Mouse (Mus musculus) left cerebral cortex, adult 18-20 months (tissue): ENCODE measurements around the gene Nfic. TPM values are rescaled to one million over a fixed set of nuclear protein-coding genes. Genes with fewer than 3 reads are reported as not detected.
"Not testable (repeated sequence)": the region's sequence is repeated elsewhere in the genome, so short reads cannot be mapped to it uniquely, and the experiment has no call there.

Experiments used
- DNase-seq, 2 experiments: peaks; one replicate each; pipeline ENCODE4 v3.0.0; 2021 to 2022; ENCODE audit warnings: low spot score in 2 of 2, mixed read lengths in 1 of 2
- total RNA-seq, 2 experiments: library from RNA; stranded (reverse); gene quantifications; 2 replicates each; pipeline ENCODE4 v1.2.3; 2021

The Nfic gene
- total RNA-seq, 2 experiments from 2014 or later, result 84.7 to 91.7 TPM

GRCm38 (mm10) chr10:81461673-81462414 lies 6.4 kb upstream of the Nfic start:
- peak; percentile 1 to 7 for DNase-seq

- peak in 1 of 2 experiments; percentile 1 for DNase-seq
Observed at GRCm38 (mm10) chr10:81460951-81461350, 5.5 kb upstream of the Nfic start.

DNA sequence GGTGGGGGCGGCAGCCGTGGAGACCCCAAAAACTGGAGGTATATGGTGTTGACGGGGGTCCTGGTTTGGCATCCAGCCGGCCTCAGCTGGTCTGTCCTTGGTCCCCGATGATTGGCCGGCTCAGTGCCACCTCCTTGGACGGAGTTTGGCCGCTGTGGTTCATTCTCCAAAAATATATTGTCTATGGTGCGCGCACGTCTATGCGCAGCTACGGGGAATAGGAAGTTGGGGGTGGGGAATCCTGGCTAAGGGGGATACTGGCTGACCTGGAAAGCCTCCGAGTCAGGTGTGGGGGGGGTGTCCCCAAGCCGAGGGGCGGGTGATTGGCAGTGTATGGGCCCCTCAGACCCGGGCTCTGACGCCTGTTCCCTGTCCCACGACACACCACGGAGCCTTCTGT lies 5.0 kb upstream of the Nfic start:
- no peak for DNase-seq

- DNase-seq, result no peak
Observed at GRCm38 (mm10) chr10:81459399-81459798, 4.0 kb upstream of the Nfic start.

- DNase-seq, result peak in 1 of 2 experiments; percentile 1
Observed at GRCm38 (mm10) chr10:81458267-81458666, 2.8 kb upstream of the Nfic start.

DNA sequence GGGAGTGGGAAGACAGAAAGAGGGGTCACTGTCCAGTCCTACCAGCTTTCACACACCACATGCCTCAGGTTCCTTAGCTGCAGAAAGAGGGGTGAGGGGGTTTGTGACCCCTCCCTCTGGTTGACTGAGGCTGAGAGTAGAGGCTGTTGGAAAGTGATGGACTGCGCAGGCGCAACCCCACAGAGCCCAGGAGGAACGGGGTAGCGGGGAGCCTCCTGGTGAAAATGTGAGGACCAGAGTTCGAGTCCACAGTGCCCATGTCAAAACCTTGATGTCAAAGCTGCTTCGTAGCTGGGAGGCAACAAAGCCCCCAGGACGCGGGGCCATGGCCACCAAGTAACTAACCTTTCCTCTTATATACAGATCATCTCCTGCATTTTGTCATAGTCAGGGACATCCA lies 2.2 kb upstream of the Nfic start:
- peak in 1 of 2 experiments; percentile 1 for DNase-seq

GRCm38 (mm10) chr10:81456983-81457563 lies 1.6 kb upstream of the Nfic start:
- DNase-seq, result peak in 1 of 2 experiments; percentile 1

DNA sequence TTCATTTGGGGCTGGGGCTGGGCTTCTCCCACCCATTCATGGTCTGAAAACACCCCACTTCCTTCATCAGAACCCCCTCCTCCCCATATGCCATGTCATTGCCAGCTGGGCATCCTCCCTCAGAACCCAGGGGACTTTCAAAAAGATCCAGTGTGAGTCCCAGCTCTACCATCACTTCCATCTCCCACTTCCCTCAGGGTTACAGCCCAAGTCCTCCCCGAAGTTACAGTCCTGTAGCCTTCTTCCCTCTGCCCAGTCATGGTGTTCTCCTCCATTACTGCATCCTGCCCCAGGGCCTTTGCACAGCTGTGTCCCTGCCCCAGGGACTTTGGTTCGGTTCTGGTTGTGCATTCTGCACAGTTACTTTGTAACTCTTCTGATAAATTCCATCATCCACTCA lies 1.3 kb downstream of the Nfic start:
- DNase-seq, result peak in 1 of 2 experiments; percentile 1

DNA sequence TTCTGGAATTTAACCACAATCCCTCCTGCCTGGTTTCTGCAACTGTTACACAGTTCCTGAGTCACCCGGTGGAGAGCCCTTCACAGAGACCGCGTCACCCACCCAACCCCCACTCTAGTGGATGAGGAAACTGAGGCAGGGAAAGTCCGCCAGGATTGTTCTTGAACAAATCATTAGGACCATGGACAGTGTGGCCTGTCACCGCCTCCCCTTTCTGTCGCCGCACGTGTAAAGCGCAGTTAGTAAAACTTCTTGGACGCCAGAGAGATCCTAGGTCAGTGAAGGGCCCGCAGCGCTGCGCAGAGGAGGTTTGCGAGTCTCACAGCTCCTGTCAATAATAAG lies 2.5 kb downstream of the Nfic start:
- no peak for DNase-seq

GRCm38 (mm10) chr10:81452237-81452946 lies 3.0 kb downstream of the Nfic start:
- peak; percentile 5 to 9 for DNase-seq

DNA sequence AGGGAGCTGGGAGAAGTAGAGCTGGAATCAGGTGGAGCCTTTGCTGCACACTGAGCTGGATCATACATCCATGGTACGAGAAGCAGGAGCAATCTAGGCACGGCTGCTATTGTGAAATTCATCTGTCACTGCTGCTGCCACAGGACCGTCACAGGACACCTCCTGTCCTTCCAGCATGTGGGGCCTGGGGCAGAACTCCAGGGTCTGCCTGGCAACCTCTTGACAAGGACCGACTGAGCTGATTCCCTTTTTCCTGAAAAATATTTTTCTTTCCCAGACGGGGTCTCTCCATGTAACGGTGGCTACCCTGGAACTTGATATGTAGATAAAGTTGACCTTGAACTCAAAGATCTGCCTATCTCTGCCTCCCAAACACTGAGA lies 4.1 kb downstream of the Nfic start:
- no peak for DNase-seq

GRCm38 (mm10) chr10:81450641-81451364 lies 4.6 kb downstream of the Nfic start:
- peak; percentile 1 for DNase-seq

DNA sequence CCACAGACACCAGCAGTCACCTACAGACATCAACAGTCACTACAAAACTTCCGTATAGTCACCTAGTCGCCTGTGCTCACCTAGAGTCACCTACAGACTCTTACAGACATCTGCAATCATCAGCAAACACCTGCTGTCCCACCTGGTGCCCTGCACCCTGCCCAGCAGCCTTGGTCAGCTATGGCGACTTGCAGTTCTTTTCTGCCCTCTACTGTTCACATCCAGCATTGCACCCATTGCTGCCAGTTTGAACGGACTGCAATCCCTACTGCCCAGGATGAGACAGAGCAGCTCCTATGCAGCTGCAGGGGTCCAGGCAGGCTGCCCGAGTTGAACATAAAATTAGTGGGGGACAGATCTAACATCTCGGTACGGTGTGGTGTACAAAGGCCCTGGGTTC lies 5.3 kb downstream of the Nfic start:
- peak; percentile 80 to 92 for DNase-seq

DNA sequence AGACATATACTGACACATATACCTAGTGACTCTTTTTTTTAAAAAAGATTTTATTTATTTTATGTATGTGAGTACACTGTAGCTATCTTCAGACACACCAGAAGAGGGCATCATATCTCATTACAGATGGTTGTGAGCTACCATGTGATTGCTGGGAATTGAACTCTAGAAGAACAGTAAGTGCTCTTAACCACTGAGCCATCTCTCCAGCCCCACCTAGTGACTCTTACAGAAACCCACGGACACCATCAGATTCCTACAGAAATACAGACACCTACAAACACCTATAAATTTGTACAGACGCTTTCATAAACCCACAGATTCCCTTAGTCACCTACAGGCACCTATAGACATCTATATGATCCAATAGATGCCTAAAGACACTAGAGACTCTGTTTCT lies 9.9 kb downstream of the Nfic start:
- not testable (repeated sequence) for DNase-seq

GRCm38 (mm10) chr10:81441019-81441418 lies 14.4 kb downstream of the Nfic start:
- DNase-seq, result no peak

GRCm38 (mm10) chr10:81435436-81435835 lies 20.0 kb downstream of the Nfic start:
- DNase-seq, result peak; percentile 65 to 67

GRCm38 (mm10) chr10:81434361-81435263 lies 20.8 kb downstream of the Nfic start:
- no peak for DNase-seq

DNA sequence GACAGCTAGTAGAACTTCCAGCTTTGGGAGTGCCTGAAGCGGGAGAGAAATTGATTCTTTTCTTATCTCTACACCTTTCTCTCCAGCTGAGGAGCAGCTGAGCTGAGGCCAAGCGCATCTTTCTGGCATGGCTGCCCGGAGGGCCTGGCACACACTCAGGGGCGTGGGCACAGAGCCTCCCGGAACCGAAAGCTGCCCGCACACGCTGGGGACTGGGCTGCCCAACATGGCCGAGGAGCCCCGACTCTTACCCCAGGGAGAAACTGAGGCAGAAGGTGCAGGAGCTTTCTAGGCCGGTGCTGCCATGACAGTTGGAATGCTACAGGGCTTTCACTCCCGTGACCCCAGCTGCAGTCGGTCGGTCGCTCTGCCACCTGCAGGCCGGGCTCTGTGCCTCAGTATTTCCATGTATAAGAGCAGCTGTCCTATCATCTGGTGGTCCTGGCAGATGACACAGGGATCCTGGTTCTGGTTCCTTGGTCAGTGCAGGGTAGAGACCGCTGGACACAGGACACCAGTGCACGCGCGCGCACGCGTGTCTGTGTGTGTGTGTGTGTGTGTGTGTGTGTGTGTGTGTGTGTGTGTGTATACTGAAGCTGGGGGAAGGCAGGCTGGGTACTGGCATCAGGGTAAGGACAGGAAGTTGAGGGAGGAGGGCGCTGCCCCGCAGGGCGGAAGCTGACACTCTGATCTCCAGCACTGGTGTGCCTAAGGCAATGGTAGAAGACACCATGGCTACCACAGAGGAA lies 21.7 kb downstream of the Nfic start:
- DNase-seq, result peak; percentile 4 to 5

DNA sequence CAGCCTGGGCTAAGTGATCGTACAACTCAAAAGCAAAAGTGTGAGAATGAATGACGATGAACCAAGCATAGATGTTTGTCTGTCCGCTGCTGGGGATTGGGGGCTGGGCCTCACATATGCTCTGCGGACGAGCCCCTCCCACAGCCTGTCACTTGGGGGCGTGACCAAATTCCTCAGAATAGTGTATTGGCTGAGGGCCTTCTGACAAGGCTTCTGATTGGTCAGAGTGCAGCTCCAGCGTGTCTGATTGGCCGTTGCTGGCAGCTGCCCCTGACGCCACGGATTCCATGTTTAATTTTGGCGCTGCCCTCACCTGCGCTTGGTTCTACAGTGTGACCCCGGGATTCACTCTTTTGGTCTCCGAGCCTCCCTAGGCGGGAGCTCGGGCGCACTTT lies 22.6 kb downstream of the Nfic start:
- DNase-seq, result peak; percentile 88 to 93
